Mouse (Mus musculus): Measurements from ENCODE around the gene Vmn1r213.

Vmn1r213 gene

DNA sequence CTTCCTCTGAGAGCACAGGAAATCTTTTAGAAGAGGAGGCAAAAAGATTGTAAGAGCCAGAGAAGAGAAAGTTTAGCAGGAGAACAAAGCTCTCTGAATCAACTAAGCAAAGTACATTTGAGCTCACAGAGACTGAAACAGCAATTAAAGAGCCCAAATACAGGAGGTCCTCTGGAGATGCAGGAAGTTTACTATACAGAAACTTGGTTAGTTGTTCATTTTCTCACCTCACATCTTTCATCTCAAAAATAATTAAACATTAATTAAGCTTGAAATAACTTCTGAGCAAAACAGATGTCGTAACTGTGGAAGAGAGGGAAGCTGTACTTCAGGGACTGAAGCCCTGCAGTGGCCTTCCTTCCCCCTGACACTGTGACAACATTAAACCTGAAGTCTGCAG is at the start of gene Vmn1r213:
Gene Vmn1r213, plus strand, starts transcription at position 301 of the 400 bp plus-strand sequence.
- no peak for DNase-seq (ENCODE audit: low spot score)

- DNase-seq (ENCODE audit: low spot score), result no peak
These were observed 17.1 kb upstream of the Vmn1r213 start for GRCm38 (mm10) chr13:22990214-22990891.

GRCm38 (mm10) chr13:22992178-22992700 is 15.2 kb upstream of the Vmn1r213 start:
- DNase-seq (ENCODE audit: low spot score), result no peak

GRCm38 (mm10) chr13:22992721-22993120 is 14.7 kb upstream of the Vmn1r213 start:
- DNase-seq (ENCODE audit: low spot score), result no peak

GRCm38 (mm10) chr13:23018158-23018557 is 10.7 kb downstream of the Vmn1r213 start:
- DNase-seq (ENCODE audit: low spot score), result no peak

DNA sequence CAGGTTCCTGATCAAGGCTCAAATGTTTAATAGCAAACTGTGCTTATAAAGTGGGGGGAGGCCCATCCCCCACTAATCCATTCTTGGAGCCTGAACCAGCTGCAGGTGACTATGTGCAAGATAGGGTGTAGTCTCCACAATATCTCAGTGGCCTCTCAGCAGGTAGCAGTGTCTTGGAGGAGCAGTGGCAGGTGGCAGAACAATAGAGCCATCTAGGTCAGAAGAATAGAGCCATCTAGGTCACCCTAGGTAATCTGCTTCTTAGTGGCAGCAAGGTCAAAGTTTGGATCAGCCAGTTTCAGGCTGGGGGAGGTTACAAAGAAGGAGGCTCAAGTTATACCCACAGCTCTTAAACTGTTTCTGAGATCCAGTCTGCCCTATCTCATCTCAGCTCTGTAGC is 17.4 kb downstream of the Vmn1r213 start:
- no peak for DNase-seq (ENCODE audit: low spot score)

DNA sequence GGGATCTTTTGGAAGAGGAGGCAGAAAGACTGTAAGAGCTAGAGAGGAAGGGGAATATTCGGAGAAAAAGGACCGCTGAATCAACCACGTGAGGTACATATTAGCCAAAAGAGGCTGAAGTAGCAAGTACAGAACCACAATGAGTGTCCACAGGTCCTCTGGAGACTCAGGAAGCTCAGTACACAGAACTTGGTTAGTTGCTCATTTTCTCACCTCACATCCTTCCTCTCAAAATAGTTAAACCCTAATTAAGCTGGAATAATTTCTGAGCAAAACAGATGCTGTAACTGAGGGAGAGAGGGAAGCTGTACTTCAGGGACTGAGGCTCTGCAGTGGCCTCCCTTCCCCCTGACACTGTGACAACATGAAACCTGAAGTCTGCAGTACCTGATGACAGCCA is 22.7 kb downstream of the Vmn1r213 start, which contains the start of gene Vmn1r214:
Gene Vmn1r214, plus strand, starts transcription at position 301 of the 400 bp plus-strand sequence.
- DNase-seq (ENCODE audit: low spot score), result no peak

DNA sequence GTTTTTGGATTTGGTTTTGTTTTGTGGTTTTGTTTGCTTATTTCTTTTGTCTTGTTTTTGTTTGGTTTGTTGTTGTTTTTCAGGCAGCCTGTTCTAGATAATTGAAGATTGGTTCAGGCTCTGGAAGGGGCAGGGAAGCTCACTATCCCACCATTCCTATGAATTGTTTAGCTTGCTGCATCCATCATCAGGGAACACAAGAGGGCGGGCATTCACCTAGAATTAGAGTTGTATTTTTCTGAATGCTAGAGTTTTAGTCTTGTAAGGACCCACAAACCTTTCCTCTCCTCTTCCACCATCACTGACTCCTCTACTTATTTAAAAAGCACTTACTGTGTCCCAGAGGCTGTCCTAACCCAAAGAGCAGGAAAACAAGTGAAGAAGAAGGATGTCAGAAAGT is 50.3 kb downstream of the Vmn1r213 start:
- no peak for DNase-seq (ENCODE audit: low spot score)

Data from T-cell, adult 2 months (primary cell).